Mouse (Mus musculus): ENCODE measurements at regions not wholly inside any gene's neighbourhood (a gene's known extent, or its start where the extent isn't known, plus 50 kb on each side); places are given as distances from the start of the nearest gene placed in this dataset.
A peak's percentile ranks its signal among the peaks of the same experiment; 100 is the strongest.

DNA sequence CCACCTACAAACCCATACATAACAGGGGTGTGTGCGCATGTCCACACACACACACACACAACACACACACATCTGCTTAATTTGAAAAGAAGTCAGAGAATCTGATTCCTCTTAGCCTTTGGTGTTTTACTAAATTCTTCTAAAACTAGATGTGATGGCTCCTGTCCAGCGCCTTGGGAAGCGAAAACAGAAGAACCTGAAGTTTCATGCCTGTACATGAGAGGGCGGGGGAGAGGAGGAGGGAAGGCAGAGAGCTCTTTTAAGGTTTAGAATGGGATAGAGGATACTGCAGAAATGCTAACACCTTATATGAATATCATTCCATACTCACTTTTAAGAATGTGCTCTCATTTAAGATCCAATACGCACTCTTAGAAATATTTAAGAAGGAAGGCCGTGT lies 64.5 kb upstream of the Fer start:
- Histone ChIP-seq H3K27me3 (replicated peaks; ENCODE audit: control insufficient read depth, insufficient read depth, low read length) (no peaks in the 10 kb centered on the region), H3K36me3 (ENCODE audit: control insufficient read depth, insufficient read depth, low read length) (no peaks in the 10 kb centered on the region), H3K27ac (ENCODE audit: insufficient read depth, low read depth, low read length) (no peak overlapping the region), H3K4me3 (ENCODE audit: insufficient read depth, low read depth, low read length) (no peak overlapping the region), H3K4me1 (ENCODE audit: control insufficient read depth, insufficient read depth, low read length) (no peaks in the 10 kb centered on the region)
- DNase-seq = no peak
- WGBS = 89% methylated on average over 6 of the region's 6 CpGs
- TF ChIP-seq POLR2A (IDR thresholded peaks at IDR 0.05; ENCODE audit: low read depth, low read length) = no peak
- no peak for TF ChIP-seq CTCF (conservative IDR thresholded peaks at IDR 0.05; ENCODE audit: insufficient read depth, insufficient read length, low read depth, low read length)

DNA sequence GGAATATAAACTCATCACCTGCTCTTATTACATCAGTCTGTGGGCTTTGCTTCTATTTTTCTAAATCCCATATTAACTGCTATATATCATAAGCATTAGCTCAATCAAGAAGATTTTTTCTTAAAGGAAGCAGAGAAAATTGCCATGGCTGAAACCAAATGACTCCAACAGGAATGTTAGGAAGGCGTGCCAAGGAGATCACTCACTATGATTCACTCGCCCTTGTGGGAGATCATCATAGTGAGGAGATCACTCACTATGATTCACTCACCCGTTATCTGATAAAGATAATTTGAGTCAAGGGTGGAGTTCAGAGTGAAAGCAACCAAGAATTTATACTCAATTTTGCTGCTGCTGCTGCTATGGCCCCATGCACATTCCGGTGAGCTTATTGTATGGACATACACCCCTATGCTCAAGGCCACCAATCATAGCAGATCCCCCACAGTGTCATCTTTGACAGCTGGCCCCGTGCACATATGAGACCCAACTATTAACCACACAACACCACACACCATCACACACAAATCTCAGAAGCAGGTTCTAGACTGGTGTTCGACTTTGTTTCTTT lies 63.8 kb upstream of the Fer start:
- Histone ChIP-seq H3K4me1 (ENCODE audit: control insufficient read depth, insufficient read depth, low read length) (no peaks in the 10 kb centered on the region), H3K27me3 (replicated peaks; ENCODE audit: control insufficient read depth, insufficient read depth, low read length) (no peaks in the 10 kb centered on the region), H3K36me3 (ENCODE audit: control insufficient read depth, insufficient read depth, low read length) (no peaks in the 10 kb centered on the region), H3K27ac (ENCODE audit: insufficient read depth, low read depth, low read length) (no peak overlapping the region), H3K4me3 (ENCODE audit: insufficient read depth, low read depth, low read length) (no peak overlapping the region)
- TF ChIP-seq POLR2A (IDR thresholded peaks at IDR 0.05; ENCODE audit: low read depth, low read length) = no peak
- no peak for DNase-seq
- WGBS = 83% methylated on average over 6 of the region's 6 CpGs

DNA sequence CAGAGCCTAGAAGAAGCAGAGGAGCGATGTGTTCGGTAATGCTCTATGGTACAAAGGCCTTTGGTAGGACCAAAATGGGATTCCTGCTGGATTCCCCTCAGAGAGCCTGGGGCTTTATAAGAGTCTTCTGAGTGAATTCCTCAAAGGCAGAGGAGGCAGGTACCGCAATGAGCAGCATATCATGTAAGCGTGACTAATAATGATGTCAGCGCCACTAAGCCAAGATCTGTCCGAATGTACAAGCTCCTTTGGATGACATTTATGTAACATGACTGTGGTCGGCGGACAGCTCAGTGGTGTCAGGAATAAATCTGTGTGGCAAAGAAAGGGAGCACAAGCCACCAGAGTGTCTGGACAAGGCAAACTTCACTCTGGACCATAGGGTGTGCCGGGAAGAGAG lies 61.5 kb upstream of the Fer start:
- Histone ChIP-seq H3K36me3 (ENCODE audit: control insufficient read depth, insufficient read depth, low read length) (no peaks in the 10 kb centered on the region), H3K4me1 (ENCODE audit: control insufficient read depth, insufficient read depth, low read length) (no peaks in the 10 kb centered on the region), H3K4me3 (ENCODE audit: insufficient read depth, low read depth, low read length) (no peak overlapping the region), H3K27me3 (replicated peaks; ENCODE audit: control insufficient read depth, insufficient read depth, low read length) (no peaks in the 10 kb centered on the region), H3K27ac (ENCODE audit: insufficient read depth, low read depth, low read length) (no peak overlapping the region)
- DNase-seq = no peak
- TF ChIP-seq POLR2A (IDR thresholded peaks at IDR 0.05; ENCODE audit: low read depth, low read length) = no peak
- no peak for TF ChIP-seq CTCF (conservative IDR thresholded peaks at IDR 0.05; ENCODE audit: insufficient read depth, insufficient read length, low read depth, low read length)
- 92% methylated on average over 9 of the region's 9 CpGs for WGBS

DNA sequence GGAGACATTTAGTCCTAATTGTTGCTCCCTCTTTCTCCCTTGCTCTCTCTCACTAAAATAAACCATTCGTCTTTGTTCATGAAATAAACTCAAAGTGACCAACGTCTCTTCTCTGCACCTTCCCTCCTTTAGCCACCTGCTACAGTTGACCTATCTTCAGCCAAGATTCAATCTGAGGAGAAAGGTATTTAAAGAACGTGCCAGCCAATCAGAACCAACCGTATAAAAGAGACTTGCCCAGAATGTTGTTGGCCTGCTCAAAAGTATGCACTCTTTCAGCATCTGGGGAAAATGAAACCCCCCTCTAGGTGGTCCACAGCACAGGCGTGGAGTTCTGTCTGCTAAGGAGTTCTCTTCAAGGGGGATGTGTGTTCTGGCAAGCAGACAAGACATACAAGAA lies 60.0 kb upstream of the Fer start:
- Histone ChIP-seq H3K27ac (ENCODE audit: insufficient read depth, low read depth, low read length) (no peak overlapping the region), H3K27me3 (replicated peaks; ENCODE audit: control insufficient read depth, insufficient read depth, low read length) (no peaks in the 10 kb centered on the region), H3K4me3 (ENCODE audit: insufficient read depth, low read depth, low read length) (no peak overlapping the region), H3K4me1 (ENCODE audit: control insufficient read depth, insufficient read depth, low read length) (no peaks in the 10 kb centered on the region), H3K36me3 (ENCODE audit: control insufficient read depth, insufficient read depth, low read length) (no peaks in the 10 kb centered on the region)
- WGBS = 81% methylated on average over 5 of the region's 5 CpGs
- no peak for DNase-seq
- TF ChIP-seq POLR2A (IDR thresholded peaks at IDR 0.05; ENCODE audit: low read depth, low read length) = no peak
- no peak for TF ChIP-seq CTCF (conservative IDR thresholded peaks at IDR 0.05; ENCODE audit: insufficient read depth, insufficient read length, low read depth, low read length)

DNA sequence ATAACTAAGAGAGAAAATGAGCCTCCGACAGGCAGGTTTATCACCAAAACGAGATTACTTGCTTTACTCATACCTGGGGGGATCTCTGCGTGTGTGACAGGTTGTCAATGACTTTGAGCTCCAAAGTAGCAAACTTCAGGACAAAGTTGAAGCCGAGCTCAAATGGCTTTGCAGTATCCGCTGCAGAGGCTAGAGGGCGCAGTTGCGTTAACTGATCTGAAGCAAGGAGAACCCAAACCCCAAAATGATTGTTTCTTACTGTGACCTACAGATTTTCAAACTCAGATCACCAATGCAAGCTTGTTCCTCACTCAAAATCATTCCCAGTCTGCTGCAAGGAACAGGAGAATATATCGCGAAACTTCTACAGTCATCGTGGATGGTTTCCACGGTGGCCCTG lies 59.3 kb upstream of the Fer start:
- no peaks in the 10 kb centered on the region for H3K27me3 ChIP-seq (replicated peaks; ENCODE audit: control insufficient read depth, insufficient read depth, low read length)
- peak; percentile 62 for DNase-seq
- no peak overlapping the region for H3K27ac ChIP-seq (ENCODE audit: insufficient read depth, low read depth, low read length)
- no peaks in the 10 kb centered on the region for H3K4me1 ChIP-seq (ENCODE audit: control insufficient read depth, insufficient read depth, low read length)
- H3K36me3 ChIP-seq (ENCODE audit: control insufficient read depth, insufficient read depth, low read length) = no peaks in the 10 kb centered on the region
- TF ChIP-seq CTCF (conservative IDR thresholded peaks at IDR 0.05; ENCODE audit: insufficient read depth, insufficient read length, low read depth, low read length) (peak; percentile 93), POLR2A (IDR thresholded peaks at IDR 0.05; ENCODE audit: low read depth, low read length) (no peak)
- H3K4me3 ChIP-seq (ENCODE audit: insufficient read depth, low read depth, low read length) = no peak overlapping the region
- WGBS = 28% methylated on average over 11 of the region's 11 CpGs

DNA sequence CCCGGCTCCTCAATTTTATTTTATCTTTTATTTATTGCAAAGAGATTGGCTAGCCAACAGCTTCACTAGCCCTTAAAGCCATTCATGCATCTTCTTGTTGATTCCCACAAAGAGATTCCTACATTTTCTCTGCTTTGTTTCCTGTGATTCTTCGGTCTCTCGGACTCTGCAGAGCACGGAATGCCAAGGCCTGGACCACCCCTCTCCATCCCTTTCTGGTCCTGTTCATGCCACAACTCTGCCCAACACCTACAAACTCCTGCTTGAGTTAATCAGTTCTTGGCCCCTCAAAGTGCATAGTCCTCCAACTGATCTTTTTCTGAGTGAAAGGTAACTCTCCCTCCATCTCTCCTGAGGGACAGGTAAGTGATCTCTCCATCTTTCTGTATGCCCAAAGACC lies 58.4 kb upstream of the Fer start:
- TF ChIP-seq POLR2A (IDR thresholded peaks at IDR 0.05; ENCODE audit: low read depth, low read length) = no peak
- Histone ChIP-seq H3K27ac (ENCODE audit: insufficient read depth, low read depth, low read length) (no peak overlapping the region), H3K4me1 (ENCODE audit: control insufficient read depth, insufficient read depth, low read length) (no peaks in the 10 kb centered on the region), H3K4me3 (ENCODE audit: insufficient read depth, low read depth, low read length) (no peak overlapping the region), H3K27me3 (replicated peaks; ENCODE audit: control insufficient read depth, insufficient read depth, low read length) (no peaks in the 10 kb centered on the region), H3K36me3 (ENCODE audit: control insufficient read depth, insufficient read depth, low read length) (no peaks in the 10 kb centered on the region)
- no peak for DNase-seq
- 93% methylated on average over 4 of the region's 4 CpGs for WGBS

DNA sequence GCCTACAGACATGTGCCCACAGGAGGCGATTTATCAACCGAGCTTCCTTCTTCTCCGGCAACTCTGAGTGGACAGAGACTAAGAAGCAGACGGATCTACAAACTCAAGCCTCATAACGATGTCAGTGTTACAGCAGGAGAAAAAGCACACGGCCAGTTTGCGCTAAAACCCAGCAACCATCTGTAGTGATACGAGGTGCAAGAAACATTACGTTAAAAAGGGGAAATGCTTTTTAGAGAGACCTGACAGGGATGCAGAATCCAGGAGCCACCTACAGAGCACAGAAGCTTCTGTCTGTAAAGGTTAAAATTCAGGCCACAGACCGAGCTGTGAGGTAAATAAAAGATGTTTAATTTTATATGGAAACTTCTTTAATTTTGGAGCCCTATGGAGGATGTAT lies 56.5 kb upstream of the Fer start:
- Histone ChIP-seq H3K36me3 (ENCODE audit: control insufficient read depth, insufficient read depth, low read length) (no peaks in the 10 kb centered on the region), H3K4me3 (ENCODE audit: insufficient read depth, low read depth, low read length) (no peak overlapping the region), H3K27me3 (replicated peaks; ENCODE audit: control insufficient read depth, insufficient read depth, low read length) (no peaks in the 10 kb centered on the region), H3K4me1 (ENCODE audit: control insufficient read depth, insufficient read depth, low read length) (no peaks in the 10 kb centered on the region), H3K27ac (ENCODE audit: insufficient read depth, low read depth, low read length) (no peak overlapping the region)
- 92% methylated on average over 10 of the region's 10 CpGs for WGBS
- DNase-seq = no peak
- TF ChIP-seq CTCF (conservative IDR thresholded peaks at IDR 0.05; ENCODE audit: insufficient read depth, insufficient read length, low read depth, low read length) = no peak
- TF ChIP-seq POLR2A (IDR thresholded peaks at IDR 0.05; ENCODE audit: low read depth, low read length) = no peak
